Mouse (Mus musculus): ENCODE data around the gene Tapbpl.

Tapbpl gene

DNA sequence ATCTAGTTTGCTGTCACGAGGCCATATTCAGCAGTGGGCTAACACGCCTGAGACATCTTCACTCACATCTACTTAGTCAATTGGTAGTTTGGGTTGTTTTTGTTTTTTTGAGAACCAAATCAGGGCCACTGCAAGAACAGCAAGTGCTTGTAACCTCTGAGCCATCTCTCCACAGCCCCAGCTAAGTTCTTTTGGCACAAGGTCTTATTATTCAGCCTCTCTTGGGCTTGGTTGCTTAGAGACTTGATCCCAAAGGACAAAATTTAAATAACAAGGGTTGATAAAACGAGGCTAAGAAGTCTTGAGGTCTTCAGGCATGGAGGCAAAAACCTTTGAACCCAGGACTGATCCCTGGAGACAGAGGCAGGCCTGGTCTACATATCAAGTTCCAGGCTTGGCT, 35.4 kb downstream of the Tapbpl start:
- DNase-seq = no peak

DNA sequence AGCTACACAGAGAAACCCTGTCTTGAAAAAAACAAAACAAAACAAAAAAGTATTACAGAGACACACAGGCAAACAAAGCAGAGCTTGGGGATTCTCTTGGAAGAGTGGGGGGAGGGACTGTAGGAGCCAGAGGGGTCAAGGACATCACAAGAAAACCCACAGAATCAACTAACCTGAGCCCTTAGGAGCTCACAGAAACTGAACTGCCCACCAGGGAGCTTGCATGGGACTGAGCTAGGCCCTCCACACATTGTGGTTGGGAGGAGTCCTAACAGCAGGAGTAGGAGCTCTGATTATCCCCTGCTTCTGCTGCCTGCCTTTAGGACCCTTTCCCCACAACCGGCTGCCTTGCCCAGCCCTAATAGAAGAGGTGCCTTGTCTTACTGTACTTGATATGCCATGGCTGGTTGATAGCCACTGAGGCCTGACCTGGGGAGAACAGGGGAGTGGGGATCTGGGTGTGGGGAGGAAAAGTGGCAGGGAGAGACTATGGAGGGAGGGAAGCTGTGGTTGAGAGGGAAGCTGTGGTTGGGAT, 36.1 kb downstream of the Tapbpl start:
- no peak for DNase-seq

DNA sequence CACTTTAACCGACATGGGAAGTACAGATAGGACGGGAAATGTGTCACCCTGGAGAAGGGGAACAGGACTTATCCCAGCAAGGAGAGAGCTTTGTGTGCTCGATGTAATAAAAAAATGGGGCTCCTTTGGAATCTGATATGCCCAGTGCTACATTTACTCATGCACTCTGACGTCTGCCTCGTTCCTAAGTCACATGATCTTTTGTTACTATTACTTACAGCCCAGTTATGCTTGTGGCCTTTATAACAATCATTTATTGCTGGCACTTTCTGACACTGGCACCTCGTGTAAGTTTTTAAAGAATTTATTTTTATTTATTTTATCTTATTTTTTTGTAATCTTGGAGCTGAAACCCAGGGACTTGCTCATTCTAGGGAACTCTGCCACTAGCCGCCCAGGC, 38.3 kb downstream of the Tapbpl start:
- no peak for DNase-seq

DNA sequence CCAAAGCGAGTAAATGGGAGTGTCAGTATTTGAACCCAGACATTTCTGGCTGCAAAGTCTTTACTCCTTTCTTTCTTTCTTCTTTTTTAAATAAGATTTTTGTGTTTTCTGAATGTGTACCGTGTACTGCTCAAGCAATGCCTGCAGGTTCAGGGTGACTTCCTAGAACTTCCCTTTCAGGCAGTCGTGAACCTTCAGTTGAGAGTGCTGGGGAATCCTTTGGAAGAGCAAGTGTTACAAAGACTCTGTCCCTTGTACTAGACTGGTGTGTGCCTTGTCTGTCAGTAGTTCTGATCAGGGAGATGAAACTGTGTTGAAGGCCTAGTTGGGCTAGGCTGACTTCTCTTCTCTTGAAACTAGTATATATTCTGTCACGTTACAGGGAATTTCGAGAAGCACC, 38.8 kb downstream of the Tapbpl start:
- no peak for DNase-seq

DNA sequence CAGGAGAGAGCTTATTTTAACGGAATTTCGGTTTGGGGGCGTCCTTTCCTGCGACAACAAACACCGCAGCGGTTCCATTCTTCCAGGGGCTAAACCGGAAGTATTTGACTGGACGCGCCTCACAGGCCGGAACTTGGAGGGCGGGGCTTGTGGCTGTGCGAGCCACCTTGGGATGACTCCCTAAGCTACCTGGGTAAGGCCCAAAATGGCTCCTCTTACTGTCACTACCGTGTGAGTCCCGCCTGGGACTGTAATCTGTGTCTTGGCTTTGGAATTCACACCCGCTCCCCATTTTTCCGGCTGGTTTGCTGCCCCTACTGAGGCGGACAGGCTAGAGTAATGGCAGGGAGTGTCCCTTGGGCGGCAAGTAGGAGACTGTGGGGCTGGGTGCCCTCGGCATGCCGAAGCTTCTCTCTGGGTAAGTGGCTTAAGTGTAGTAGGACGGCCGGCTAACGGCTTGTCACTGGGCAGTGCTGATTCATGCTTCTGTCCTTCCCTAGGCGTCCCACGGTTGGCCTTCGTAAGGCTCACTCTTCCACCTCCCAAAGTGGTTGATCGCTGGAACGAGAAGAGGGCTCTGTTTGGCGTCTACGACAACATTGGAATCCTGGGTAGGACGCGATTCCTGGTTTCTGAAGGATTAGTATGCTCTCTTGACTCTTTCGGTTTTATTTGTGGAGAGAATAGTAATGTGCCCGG, 39.5 kb downstream of the Tapbpl start:
- peak; percentile 94 to 96 for DNase-seq

DNA sequence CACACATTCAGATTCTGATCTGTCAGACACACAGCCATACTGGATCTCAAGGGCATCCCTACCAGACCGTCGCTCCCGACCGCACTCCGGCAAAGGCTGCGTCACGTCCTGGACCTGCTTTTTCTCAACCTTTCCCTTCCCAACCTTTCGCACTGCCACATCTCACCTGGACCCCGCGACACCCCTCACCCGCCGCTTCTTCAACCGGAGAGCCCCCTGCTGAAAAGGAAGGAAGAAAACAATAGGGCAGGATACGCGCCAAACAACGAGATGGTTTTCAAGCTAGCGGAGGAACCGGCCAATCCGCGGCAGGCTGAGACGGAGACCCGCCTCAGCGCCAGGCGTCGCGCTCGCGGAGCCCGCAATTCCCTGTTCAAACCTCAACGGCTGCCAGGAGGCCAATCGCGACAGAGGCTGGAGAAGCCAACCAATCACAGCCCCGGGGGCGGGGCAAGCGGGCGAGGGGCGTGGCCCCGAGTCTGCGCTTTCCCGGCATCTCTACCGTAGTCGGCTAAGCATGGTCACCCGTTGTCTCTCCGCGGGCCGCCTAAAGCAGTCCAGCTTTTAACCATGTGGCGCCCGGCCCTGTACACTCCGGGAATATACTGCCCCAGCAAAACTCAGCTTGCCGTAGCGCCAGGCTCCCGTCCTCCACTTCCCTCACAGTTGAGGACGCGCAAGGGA, 40.2 kb downstream of the Tapbpl start, which contains the start of the genes Ncapd2 and Mrpl51:
TSS of gene Ncapd2 (minus strand) at position 370 of the 684 bp plus-strand sequence.
TSS of gene Mrpl51 (plus strand) at position 470 of the 684 bp plus-strand sequence.
- peak; percentile 97 to 98 for DNase-seq

DNA sequence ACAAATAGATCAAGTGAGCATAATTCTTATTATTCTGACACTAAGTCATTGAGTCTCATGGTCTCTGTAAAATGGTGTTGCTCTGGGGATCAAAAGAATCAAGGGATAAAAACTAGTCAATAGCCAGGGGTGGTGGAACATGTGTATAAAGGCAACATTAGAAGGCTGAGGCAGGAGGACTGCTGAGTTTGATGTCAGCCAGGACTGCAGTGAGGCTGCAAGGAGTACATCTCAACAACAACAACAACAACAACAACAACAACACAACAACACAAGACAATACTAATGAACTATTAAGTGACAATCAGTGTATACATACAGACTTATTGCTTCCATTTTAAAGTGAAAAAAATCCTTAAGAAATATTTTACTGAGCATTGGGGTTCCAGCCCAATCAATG, 40.8 kb downstream of the Tapbpl start:
- no peak for DNase-seq

DNA sequence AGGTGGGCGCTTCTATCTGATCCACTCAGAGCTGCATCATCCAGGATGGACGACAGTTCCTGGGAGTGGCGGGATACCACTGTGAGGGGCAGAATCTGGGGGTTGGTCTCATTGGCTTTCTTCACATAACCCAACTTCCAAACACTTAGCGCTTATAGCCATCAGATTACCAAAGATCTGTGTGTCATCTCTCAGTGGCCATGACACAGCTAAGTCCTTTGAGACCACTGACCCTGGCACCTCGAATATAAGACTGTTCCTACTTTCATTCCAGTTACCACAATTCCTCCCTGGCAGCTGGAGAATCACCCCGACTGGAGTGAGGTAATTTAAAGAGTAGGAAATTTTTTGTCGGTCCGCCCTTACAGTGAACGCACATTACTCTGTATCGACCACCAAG, 45.5 kb downstream of the Tapbpl start:
- no peak for DNase-seq

DNA sequence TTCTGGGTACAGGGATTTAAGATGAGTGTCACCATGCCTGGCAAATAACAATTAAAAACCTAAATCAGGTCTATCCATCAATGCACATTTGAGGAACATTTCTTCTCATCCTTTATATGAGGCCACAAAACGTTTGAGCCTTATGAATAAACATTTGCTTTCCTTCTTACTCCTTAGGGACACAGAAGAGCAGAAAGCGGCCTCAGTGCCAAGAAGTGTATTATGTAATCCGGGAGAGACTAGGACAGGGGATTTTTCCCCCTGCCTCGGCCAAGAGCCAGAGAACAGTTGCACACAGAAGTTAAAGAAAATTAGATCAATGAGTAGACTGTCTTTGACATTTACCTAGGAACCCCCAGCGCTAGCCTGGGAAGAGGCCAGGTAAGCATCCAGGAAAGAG, 49.5 kb downstream of the Tapbpl start:
- no peak for DNase-seq

DNA sequence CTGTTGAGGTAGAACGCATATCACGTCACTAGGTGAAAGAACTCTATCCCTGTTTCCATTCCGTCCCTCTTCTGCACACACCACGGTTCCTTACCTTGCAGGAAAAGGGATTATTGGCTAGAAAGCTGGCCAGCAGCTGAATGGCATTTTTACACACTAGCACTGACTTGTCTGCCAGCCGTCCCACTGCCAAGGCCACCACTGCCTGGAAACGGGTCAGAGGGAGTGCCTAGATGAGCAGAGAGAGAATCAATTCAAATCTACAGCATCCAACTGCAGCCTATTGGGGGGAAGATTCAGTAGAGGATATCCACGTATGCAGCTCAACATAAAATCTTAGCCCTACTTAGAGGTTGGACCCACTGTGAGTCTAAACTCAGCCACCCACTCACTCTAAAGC, 52.1 kb downstream of the Tapbpl start:
- no peak for DNase-seq

DNA sequence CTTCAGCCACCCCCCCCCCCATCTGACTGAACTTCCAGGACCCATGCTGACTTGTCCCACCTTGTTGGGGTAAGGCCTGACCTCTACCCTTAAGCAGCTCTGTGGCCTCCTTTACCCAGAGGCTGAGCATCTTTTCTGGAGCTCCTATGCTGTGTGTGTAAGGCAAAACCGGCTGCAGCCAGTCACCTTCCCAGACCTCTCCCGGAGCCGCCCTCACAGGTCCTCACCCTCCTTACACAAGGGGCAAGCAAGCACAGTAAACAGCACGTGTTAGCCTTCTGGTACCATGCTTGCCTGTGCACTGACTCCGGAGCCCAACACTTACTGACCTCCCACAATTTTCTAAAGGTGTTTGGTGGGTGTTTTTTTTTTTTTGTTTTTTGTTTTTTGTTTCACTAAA, 56.2 kb downstream of the Tapbpl start:
- no peak for DNase-seq

All from cerebellum, adult 18-20 months (tissue).